Mouse (Mus musculus) embryonic fibroblast, embryonic 13.5 days (primary cell): ENCODE measurements around the gene Ttc28. TPM values are rescaled to one million over a fixed set of nuclear protein-coding genes. Genes with fewer than 3 reads are reported as not detected.
A peak's percentile ranks its signal among the peaks of the same experiment; 100 is the strongest.

ENCODE experiments used
- H3K27ac ChIP-seq: 2 replicates; pipeline ENCODE4 v1.5.1; 2012; ENCODE audit warnings: low read length, control low read depth, inconsistent platforms; ENCODE audit not compliant: insufficient read depth
- H3K4me1 ChIP-seq: 2 replicates; pipeline ENCODE4 v1.6.1; 2011; ENCODE audit warnings: low read length; ENCODE audit not compliant: control insufficient read depth, insufficient read depth
- H3K4me3 ChIP-seq: 2 replicates; pipeline ENCODE4 v1.5.1; 2011; ENCODE audit warnings: mild to moderate bottlenecking, control low read depth, low read length; ENCODE audit not compliant: insufficient read depth
- CTCF ChIP-seq: IDR thresholded peaks from 2 replicates; pipeline ENCODE4 v1.5.1; 2011; ENCODE audit warnings: mild to moderate bottlenecking, control low read depth, low read length, moderate library complexity, borderline replicate concordance; ENCODE audit not compliant: insufficient read depth
- POLR2A ChIP-seq: IDR thresholded peaks from 2 replicates; pipeline ENCODE4 v1.6.1; 2011; ENCODE audit warnings: low read depth, mild to moderate bottlenecking, control low read depth, low read length, moderate library complexity
- polyA plus RNA-seq: library from polyadenylated mRNA; stranded (reverse); fragments of >200 nt; gene quantifications from 2 replicates; pipeline ENCODE4 v1.2.4, GENCODE M21; 2011; ENCODE audit warnings: low read depth; ENCODE audit not compliant: missing spikeins, insufficient read length

The Ttc28 gene
- polyA plus RNA-seq, 1 experiment: 34.4 TPM

DNA sequence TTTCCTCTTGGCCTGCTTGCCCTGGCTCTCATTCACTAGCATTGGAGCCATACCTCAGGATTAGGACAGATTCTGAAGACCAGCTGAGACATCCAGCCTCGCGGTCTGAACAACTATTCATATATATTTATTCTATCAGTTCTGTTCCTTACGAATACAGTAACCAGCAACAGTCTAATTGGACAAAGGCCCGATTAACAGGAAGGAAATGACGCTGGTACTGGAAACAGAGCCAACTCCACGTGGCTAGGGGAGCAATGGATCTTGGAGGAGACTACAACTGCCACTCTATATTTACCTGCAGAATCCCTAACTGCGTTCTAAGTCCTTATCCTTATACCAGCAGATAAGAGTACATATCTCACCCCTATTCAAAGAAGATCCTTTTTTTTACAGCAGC lies 447.8 kb downstream of the Ttc28 start:
- no peak overlapping the region for H3K27ac ChIP-seq
- TF ChIP-seq POLR2A (no peak), CTCF (no peak)
- H3K4me1 ChIP-seq: peaks cover 3% of the 10 kb centered on the region
- no peak overlapping the region for H3K4me3 ChIP-seq

DNA sequence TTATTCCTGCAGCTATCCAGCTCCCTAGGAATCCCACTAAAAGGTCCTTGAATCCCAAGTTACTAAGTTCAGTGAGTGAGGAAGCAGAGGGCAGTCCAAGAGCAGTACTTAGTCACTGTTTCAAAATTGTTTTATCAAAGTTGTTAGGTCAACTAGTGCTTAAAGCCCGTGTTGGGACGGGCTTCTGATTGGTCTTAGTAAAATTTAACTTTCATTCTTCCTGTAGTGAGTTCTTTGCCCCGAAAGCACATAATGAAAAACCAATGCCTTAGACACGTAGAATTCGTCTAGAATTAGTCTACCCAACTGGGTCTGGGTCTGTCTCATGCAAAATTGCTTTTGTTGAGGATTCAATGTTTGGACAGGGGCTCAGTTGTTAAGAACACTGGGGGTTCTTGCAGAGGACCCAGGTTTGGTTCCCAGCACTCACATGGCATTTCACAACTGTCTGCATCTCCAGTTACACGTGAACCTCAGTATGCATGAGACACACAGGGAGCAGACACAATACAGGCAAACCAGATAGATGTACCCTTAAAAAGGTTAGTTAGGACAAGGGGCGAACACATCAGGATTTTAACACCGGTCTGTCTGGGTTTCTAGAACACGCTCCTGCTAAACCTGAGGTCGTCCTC lies 450.3 kb downstream of the Ttc28 start:
- Histone ChIP-seq H3K4me1 (peaks cover 6% of the 10 kb centered on the region), H3K4me3 (peak overlapping the region; percentile 71), H3K27ac (peak overlapping the region; percentile 59)
- TF ChIP-seq POLR2A: no peak
- no peak for TF ChIP-seq CTCF

DNA sequence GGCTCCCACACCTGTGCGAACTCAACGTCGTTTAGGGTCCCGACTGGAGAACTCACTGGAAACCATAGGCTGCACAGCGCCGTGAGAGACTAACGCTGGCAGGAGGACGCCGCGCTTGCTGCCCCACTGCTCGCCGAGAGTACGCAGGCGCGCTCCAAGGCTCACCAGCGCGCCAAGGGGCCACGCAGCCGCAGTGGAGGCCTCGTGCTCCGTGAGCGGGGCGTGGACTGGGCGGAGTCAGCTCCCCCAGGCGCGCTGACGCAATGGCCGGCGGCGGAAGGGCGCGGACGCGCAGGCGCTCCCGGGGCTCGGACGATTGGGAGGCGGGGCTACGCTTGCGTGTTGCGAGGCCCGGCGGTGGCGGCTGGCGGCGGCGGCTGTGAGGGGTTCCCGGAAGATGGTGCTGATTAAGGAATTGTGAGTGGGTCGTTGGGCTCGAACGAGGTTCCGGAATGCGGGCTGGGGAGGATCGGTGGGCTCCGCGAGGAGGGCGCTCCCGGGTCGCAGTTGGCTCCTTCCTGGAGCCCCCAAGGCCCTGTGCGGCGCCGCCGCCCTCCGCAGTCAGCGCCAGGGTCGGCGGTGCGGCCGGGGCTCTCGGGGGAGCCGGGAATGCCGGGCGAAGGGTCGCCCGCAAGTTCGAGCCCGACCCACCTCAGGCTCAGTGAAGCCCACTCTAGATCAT lies 451.0 kb downstream of the Ttc28 start, which contains the start of gene Pitpnb:
TSS of gene Pitpnb (plus strand) at position 347 of the 682 bp plus-strand sequence.
- H3K4me3 ChIP-seq: peak within 1 kb of the TSS; percentile 99
- peaks cover 6% of the 10 kb centered on the region for H3K4me1 ChIP-seq
- peak; percentile 96 for TF ChIP-seq POLR2A
- no peak for TF ChIP-seq CTCF
- peak within 1 kb of the TSS; percentile 59 for H3K27ac ChIP-seq

DNA sequence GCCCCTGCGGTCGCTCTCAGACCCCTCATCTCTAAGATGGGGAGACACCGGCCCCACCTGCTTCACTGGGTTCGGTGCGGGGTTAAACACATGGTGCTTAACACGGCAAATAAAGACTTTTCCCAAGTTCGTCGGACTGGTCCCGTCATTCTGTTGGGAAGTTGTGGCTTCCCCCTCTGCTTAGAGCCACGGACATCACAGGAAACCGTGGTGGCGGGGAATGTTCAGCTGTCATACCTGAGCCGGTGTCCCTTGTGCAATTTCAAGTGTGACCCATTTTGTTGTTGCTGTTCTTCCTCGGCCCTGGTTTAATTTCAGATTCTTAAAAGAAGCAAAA lies 451.5 kb downstream of the Ttc28 start:
- peak overlapping the region; percentile 35; the same call in 1 of the 2 replicates for H3K27ac ChIP-seq
- H3K4me3 ChIP-seq: peak overlapping the region; percentile 99
- peaks cover 6% of the 10 kb centered on the region for H3K4me1 ChIP-seq
- TF ChIP-seq CTCF: no peak
- no peak for TF ChIP-seq POLR2A

DNA sequence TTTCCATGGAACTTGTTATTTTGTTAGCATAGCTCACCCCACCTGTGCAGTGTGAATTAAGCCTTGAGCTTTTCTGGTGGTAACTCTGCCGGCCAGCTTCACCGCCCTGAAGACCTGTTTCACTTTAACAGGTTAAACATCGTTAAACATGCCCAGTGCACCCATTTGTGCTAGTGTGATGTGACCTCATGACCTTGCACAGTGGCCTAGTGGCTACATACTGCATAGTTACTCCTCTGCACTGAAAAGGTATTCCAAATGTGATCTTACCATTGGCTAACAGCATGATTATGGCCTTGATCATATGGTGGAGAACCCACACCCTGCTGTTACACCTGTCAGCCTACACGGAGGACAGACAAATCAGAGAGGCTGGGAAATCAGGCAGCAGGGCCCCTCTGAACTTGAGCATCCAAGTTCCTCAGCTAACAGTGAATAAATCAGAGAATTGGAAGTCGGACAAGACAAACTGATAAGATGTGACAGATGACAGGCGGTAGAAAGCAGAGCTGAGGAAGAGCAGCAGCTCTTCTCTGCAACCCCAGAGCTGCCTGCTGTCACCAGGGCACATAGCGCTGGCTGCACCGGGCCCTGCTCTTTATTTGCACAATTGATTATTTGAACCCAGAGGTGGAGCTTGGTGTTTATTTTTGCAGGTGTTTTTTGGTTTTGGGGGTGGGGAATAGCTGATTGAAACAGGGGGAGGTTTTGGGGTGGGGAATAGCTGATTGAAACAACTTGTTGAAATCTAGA lies 456.5 kb downstream of the Ttc28 start:
- TF ChIP-seq CTCF: no peak
- TF ChIP-seq POLR2A: no peak
- no peak overlapping the region for H3K27ac ChIP-seq
- H3K4me3 ChIP-seq: no peak overlapping the region
- peaks cover 6% of the 10 kb centered on the region for H3K4me1 ChIP-seq

Other genes starting within 250 kb of the Ttc28 start
- 23.3 and 30.7 TPM in 2 replicates for gene Noc4l, start 226.4 kb upstream of the Ttc28 start, polyA plus RNA-seq
- 21.0 and 33.5 TPM in 2 replicates for gene Ddx51, start 226.4 kb upstream of the Ttc28 start, polyA plus RNA-seq
- 47.4 and 53.1 TPM in 2 replicates for gene Ep400, start 109.1 kb upstream of the Ttc28 start, polyA plus RNA-seq
- gene Pus1, start 99.1 kb upstream of the Ttc28 start, polyA plus RNA-seq: 20.4 and 21.7 TPM in 2 replicates
- gene Ulk1, start 69.7 kb upstream of the Ttc28 start, polyA plus RNA-seq: 22.3 and 23.1 TPM in 2 replicates
- 29.3 and 36.1 TPM in 2 replicates for gene Hscb, start 40.0 kb upstream of the Ttc28 start, polyA plus RNA-seq
- 16.3 and 23.9 TPM in 2 replicates for gene Chek2, start 39.8 kb upstream of the Ttc28 start, polyA plus RNA-seq